Mouse (Mus musculus) ES-E14 (cell line): ENCODE results near the gene Map7d1. TPM values are rescaled to one million over a fixed set of nuclear protein-coding genes. Genes with fewer than 3 reads are reported as not detected.
"Not testable (repeated sequence)": the region's sequence is repeated elsewhere in the genome, so short reads cannot be mapped to it uniquely, and the experiment has no call there.

ENCODE experiments used
- DNase-seq: peaks from one replicate; pipeline ENCODE4 v3.0.0-alpha.2; 2013; ENCODE audit warnings: low read depth, low spot score
- H3K27ac ChIP-seq: 2 replicates; pipeline ENCODE4 v1.5.1; 2012; ENCODE audit warnings: low read depth, mild to moderate bottlenecking, low read length, moderate library complexity, mixed read lengths; ENCODE audit not compliant: poor library complexity, insufficient read depth, severe bottlenecking
- H3K36me3 ChIP-seq: 2 replicates; pipeline ENCODE4 v1.6.1; 2012; ENCODE audit warnings: mild to moderate bottlenecking, low read length, moderate library complexity, mixed read lengths; ENCODE audit not compliant: control insufficient read depth, poor library complexity, insufficient read depth, severe bottlenecking
- H3K4me1 ChIP-seq, 2 experiments: fragments of 150-350 bp in 1 of 2; sonication (generic) in 1 of 2; 2 replicates each; pipeline ENCODE4 v1.6.1; 2012; ENCODE audit warnings: low read length in 2 of 2, mild to moderate bottlenecking in 1 of 2, mixed read lengths in 1 of 2; ENCODE audit not compliant: control insufficient read depth in 2 of 2, insufficient read depth in 2 of 2, poor library complexity in 1 of 2
- H3K4me3 ChIP-seq, 2 experiments: fragments of 150-350 bp in 1 of 2; sonication (generic) in 1 of 2; 2 replicates each; pipeline ENCODE4 v1.5.1; 2012; ENCODE audit warnings: low read length in 2 of 2, low read depth in 1 of 2, mild to moderate bottlenecking in 1 of 2, mixed read lengths in 1 of 2; ENCODE audit not compliant: insufficient read depth in 1 of 2, poor library complexity in 1 of 2, severe bottlenecking in 1 of 2
- H3K9ac ChIP-seq: 2 replicates; pipeline ENCODE4 v1.6.1; 2012; ENCODE audit warnings: low read depth, mild to moderate bottlenecking, low read length, mixed read lengths; ENCODE audit not compliant: poor library complexity, insufficient read depth, severe bottlenecking
- H3K9me3 ChIP-seq: fragments of 150-350 bp; sonication (generic); 2 replicates; pipeline ENCODE4 v1.6.1; 2012; ENCODE audit warnings: low read depth, mild to moderate bottlenecking, low read length; ENCODE audit not compliant: control insufficient read depth, insufficient read depth
- CHD2 ChIP-seq: IDR thresholded peaks from 2 replicates; pipeline ENCODE4 v1.6.1; 2014; ENCODE audit warnings: mild to moderate bottlenecking, low read depth, low read length, inconsistent platforms
- HCFC1 ChIP-seq: IDR thresholded peaks from 2 replicates; pipeline ENCODE4 v1.6.1; 2012; ENCODE audit warnings: low read length, inconsistent platforms, borderline replicate concordance; ENCODE audit not compliant: insufficient read depth
- MAFK ChIP-seq: IDR thresholded peaks from 2 replicates; pipeline ENCODE4 v1.6.1; 2014; ENCODE audit warnings: mild to moderate bottlenecking, low read depth, low read length, inconsistent platforms; ENCODE audit not compliant: insufficient read depth
- ZC3H11A ChIP-seq: IDR thresholded peaks from 2 replicates; pipeline ENCODE4 v1.6.1; 2012; ENCODE audit warnings: low read depth, mild to moderate bottlenecking, inconsistent platforms, low read length, borderline replicate concordance
- ZNF384 ChIP-seq: IDR thresholded peaks from 2 replicates; pipeline ENCODE4 v1.6.1; 2012; ENCODE audit warnings: low read depth, low read length, inconsistent platforms
- in situ Hi-C, 2 experiments: fragments of 600-800 bp; cut with MboI; formaldehyde crosslinking; loops; one replicate each; pipeline ENCODE4 v1.15.1; 2025; ENCODE audit warnings: low sequenced_read_pairs in 2 of 2, inconsistent platforms in 1 of 2; ENCODE audit not compliant: unreplicated experiment in 2 of 2
- total RNA-seq: library from RNA; depleted of rRNA; stranded (reverse); fragments of 300-350 nt; gene quantifications from 2 replicates; pipeline ENCODE4 v1.2.3, GENCODE M21; 2012

Gene Map7d1
- total RNA-seq, 1 experiment: 27.1 TPM

DNA sequence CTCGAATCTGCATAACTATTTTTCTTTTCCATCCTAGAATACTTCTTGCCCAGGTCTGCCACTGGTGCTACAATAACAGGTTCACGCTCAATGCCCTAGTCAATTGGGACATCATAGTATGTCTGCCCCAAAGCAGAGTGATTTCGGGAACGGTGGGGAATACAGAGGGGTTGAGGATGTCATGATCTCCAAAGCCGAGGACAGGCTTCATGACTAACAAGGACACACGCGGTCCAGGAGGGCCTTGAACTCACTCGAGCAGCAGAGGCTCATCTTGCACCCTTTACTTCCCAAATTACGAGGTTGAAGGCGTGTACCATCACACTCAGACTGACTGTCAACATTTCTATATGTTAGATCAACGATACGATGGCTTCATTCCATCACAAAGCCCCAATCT lies 29.5 kb downstream of the Map7d1 start:
- H3K9me3 ChIP-seq: no peaks in the 10 kb centered on the region
- H3K27ac ChIP-seq: no peak overlapping the region
- peaks cover 6% of the 10 kb centered on the region; the same call in 1 of the 2 replicates for H3K36me3 ChIP-seq
- H3K9ac ChIP-seq: no peak overlapping the region
- DNase-seq: no peak
- in situ Hi-C loops: loop anchor here in 1 of 2 experiments (10.0 kb wide), 1 partner anchor 78 kb away; no protein-coding TSS in a partner anchor
- H3K4me1 ChIP-seq: peaks cover 0 to 9% of the 10 kb centered on the region in 2 experiments; a peak in 3 of 4 replicates
- no peak for TF ChIP-seq MAFK
- TF ChIP-seq ZNF384: no peak
- no peak for TF ChIP-seq CHD2
- no peak for TF ChIP-seq HCFC1
- TF ChIP-seq ZC3H11A: no peak
- no peak overlapping the region for H3K4me3 ChIP-seq

DNA sequence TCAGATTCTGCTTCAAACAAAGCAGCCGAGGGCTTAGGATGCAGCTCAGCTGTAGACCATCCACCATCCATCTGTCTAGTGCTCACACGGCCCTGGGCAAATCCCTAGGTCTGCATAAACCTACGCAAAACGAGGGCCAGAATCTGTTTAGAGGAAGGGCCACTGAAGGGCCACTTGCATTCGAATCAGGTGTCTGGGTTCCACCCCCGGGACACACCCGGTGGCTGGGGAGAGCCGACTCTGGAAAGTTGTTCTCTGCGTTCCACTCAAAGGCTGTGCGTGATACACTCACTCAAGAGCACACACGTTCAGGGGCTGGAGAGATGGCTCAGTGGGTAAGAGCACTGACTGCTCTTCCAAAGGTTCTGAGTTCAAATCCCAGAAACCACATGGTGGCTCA lies 33.5 kb downstream of the Map7d1 start:
- no peak for DNase-seq
- H3K36me3 ChIP-seq: no peaks in the 10 kb centered on the region
- H3K4me3 ChIP-seq: no peak overlapping the region
- TF ChIP-seq MAFK (0 out of 2 replicates have a peak, but pooled peaks have one; percentile 2), CHD2 (no peak), ZNF384 (no peak)
- no peak overlapping the region for H3K9ac ChIP-seq
- H3K27ac ChIP-seq: no peak overlapping the region
- no peaks in the 10 kb centered on the region for H3K9me3 ChIP-seq
- in situ Hi-C loops: loop anchor here (5.0 to 10.0 kb wide), 2 partner anchors 82 to 85 kb away; no protein-coding TSS in a partner anchor
- peaks cover 0 to under 1% of the 10 kb centered on the region in 2 experiments; a peak in 1 of 4 replicates for H3K4me1 ChIP-seq

DNA sequence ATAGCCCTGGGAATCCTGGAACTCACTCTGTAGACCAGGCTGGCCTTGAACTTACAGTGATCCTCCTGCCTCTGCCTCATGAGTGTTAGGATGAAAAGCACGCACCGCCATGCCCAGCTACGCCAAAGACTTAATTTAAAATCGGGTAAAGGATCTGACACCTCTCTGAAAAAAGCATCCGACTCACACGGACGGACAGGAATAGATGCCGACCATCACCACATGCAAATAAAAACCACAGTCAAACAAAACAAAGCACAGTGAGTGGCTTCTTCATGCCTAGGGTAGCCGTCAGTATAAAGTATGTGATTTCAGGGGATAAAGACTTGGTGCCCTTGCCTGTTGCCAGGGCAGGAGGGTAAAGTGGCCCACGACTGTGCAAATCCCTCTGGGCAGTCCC lies 36.1 kb downstream of the Map7d1 start:
- Histone ChIP-seq H3K4me1 (no peaks in the 10 kb centered on the region), H3K36me3 (no peaks in the 10 kb centered on the region), H3K9ac (no peak overlapping the region), H3K27ac (no peak overlapping the region), H3K4me3 (no peak overlapping the region), H3K9me3 (no peaks in the 10 kb centered on the region)
- DNase-seq: no peak
- TF ChIP-seq MAFK (no peak), ZNF384 (no peak), HCFC1 (no peak), CHD2 (no peak), ZC3H11A (no peak)
- in situ Hi-C loops: loop anchor here (5.0 to 10.0 kb wide), 2 partner anchors 85 to 87 kb away; no protein-coding TSS in a partner anchor

DNA sequence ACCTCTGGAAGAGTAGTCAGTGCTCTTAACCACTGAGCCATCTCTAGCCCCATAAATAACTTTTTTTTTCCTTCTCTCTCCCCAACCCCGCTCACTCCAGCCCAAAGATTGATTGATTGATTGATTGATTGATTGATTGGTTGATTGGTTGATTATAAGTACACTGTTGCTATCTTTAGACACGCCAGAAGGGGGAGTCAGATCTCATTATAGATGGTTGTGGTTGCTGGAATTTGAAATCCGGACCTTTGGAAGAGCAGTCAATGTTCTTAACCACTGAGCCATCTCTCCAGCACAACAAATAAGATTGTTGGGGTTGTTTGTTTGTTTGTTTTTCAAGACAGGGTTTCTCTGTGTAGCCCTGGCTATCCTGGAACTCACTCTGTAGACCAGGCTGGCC lies 36.6 kb downstream of the Map7d1 start:
- H3K9me3 ChIP-seq, H3K9ac ChIP-seq, H3K4me3 ChIP-seq, H3K27ac ChIP-seq, H3K36me3 ChIP-seq, DNase-seq, in situ Hi-C loops, H3K4me1 ChIP-seq: not testable (repeated sequence)

DNA sequence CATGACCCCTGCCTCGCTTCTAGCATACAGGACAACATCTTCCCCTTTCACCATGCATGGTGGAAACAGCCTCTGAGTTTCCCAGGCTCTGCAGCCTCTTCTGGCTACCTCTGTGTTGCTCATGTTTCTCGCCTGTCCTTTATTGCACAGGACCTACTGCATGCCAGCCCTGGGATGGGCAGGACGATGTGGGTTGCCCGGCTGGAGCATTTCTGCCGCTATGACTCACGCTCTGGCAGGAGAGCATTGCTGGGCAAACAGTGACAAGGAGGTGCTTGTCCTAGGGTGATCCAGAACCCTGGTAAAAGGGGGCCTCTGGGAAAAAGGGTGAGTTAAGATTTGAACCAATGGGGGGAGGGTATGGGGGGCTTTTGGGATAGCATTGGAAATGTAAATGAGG lies 38.4 kb downstream of the Map7d1 start:
- no peaks in the 10 kb centered on the region for H3K9me3 ChIP-seq
- no peaks in the 10 kb centered on the region for H3K4me1 ChIP-seq
- no peak overlapping the region for H3K27ac ChIP-seq
- H3K9ac ChIP-seq: no peak overlapping the region
- no peak for TF ChIP-seq HCFC1
- TF ChIP-seq MAFK: no peak
- H3K36me3 ChIP-seq: no peaks in the 10 kb centered on the region
- in situ Hi-C loops: no loop called here
- no peak overlapping the region for H3K4me3 ChIP-seq
- no peak for DNase-seq
